Mouse (Mus musculus) neural tube, embryonic 11.5 days (tissue): ENCODE results near the gene Hsd17b3. TPM values are rescaled to one million over a fixed set of nuclear protein-coding genes. Genes with fewer than 3 reads are reported as not detected.

Experiments
- ATAC-seq: fragments of 200-750 bp; cut with Nextera tagmentation; 2 replicates; pipeline ENCODE4 v1.8.0; 2017; ENCODE audit warnings: moderate number of reproducible peaks, mild to moderate bottlenecking, moderate TSS enrichment, moderate library complexity; ENCODE audit not compliant: insufficient read depth, low FRiP score, low TSS enrichment
- DNase-seq: peaks from one replicate; pipeline ENCODE4 v3.0.0-alpha.2; 2015; ENCODE audit warnings: low spot score
- H3K27ac ChIP-seq: fragments of 300-500 bp; sonication (generic); 2 replicates; pipeline ENCODE4 v1.5.1; 2014; ENCODE audit warnings: low read depth, mild to moderate bottlenecking, low read length
- H3K27me3 ChIP-seq: fragments of 300-500 bp; sonication (generic); 2 replicates; pipeline ENCODE4 v1.6.1; 2014; ENCODE audit warnings: mild to moderate bottlenecking, low read length, mixed read lengths; ENCODE audit not compliant: control insufficient read depth, insufficient read depth
- H3K36me3 ChIP-seq: fragments of 300-500 bp; sonication (generic); 2 replicates; pipeline ENCODE4 v1.6.1; 2014; ENCODE audit warnings: mild to moderate bottlenecking, low read length, moderate library complexity, mixed read lengths; ENCODE audit not compliant: control insufficient read depth, insufficient read depth
- H3K4me1 ChIP-seq: fragments of 300-500 bp; sonication (generic); 2 replicates; pipeline ENCODE4 v1.6.1; 2014; ENCODE audit warnings: low read length, mixed read lengths; ENCODE audit not compliant: control insufficient read depth, insufficient read depth
- H3K4me2 ChIP-seq: fragments of 300-500 bp; sonication (generic); 2 replicates; pipeline ENCODE4 v1.6.1; 2014; ENCODE audit warnings: low read depth, mild to moderate bottlenecking, moderate library complexity
- H3K4me3 ChIP-seq: fragments of 300-500 bp; sonication (generic); 2 replicates; pipeline ENCODE4 v1.5.1; 2014; ENCODE audit warnings: low read depth, low read length
- H3K9ac ChIP-seq: fragments of 300-500 bp; sonication (generic); 2 replicates; pipeline ENCODE4 v1.6.1; 2014; ENCODE audit warnings: mild to moderate bottlenecking, low read length
- H3K9me3 ChIP-seq: fragments of 300-500 bp; sonication (generic); 2 replicates; pipeline ENCODE4 v1.6.1; 2016; ENCODE audit warnings: low read length; ENCODE audit not compliant: control insufficient read depth
- WGBS: fragments of 180-500 bp; shearing (Covaris S2); extraction: QIAGEN DNeasy Blood & Tissue Kit; methylation state at CpG from one replicate; pipeline ENCODE4 v1.1.7; 2014; 5-methylcytosine and 5-hydroxymethylcytosine counted together
- polyA plus RNA-seq: library from polyadenylated mRNA; unstranded; fragments of >200 nt; fragmentation: Nextera tagmentation; extraction: Ambion mirVana; gene quantifications from 2 replicates; pipeline ENCODE4 v1.2.1, GENCODE M21; 2014

Hsd17b3 gene
- polyA plus RNA-seq = not detected in 2 replicates

DNA sequence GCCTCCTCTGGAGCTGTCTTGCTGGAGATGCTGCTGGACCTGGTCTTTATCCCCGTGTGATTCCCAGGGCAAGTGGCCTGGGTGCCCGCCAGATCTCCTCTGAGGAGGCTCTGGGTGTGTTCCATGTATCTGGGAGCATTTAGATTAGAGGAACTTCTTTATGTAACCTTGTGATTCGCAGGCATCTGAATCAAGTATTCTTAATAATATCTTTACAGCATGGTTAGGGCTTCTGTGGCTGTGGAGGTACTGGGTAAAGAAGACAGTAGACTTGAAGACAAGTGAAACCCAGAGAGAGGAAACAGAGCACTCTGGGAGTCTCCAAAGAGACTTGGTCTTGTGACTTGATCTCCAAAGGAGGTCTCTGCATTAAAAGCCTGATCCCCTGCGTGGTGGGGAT, at the start of gene Hsd17b3:
Hsd17b3 (minus strand) TSS at position 101 of the 400 bp plus-strand sequence.
- Histone ChIP-seq H3K4me2 (no peak within 1 kb of the TSS), H3K4me1 (no peaks in the 10 kb centered on the region), H3K27ac (no peak within 1 kb of the TSS), H3K9me3 (no peaks in the 10 kb centered on the region), H3K36me3 (no peaks in the 10 kb centered on the region), H3K4me3 (no peak within 1 kb of the TSS), H3K9ac (no peak within 1 kb of the TSS), H3K27me3 (no peaks in the 10 kb centered on the region)
- 80% methylated on average over 4 of the region's 4 CpGs for WGBS
- no peak for DNase-seq
- no peak for ATAC-seq

- peak overlapping the region; percentile 70 for H3K4me2 ChIP-seq
- no peak; the same call in 1 of the 2 replicates for ATAC-seq
- H3K4me1 ChIP-seq = no peaks in the 10 kb centered on the region
- peak overlapping the region; percentile 55 for H3K4me3 ChIP-seq
- no peaks in the 10 kb centered on the region for H3K36me3 ChIP-seq
- 43% methylated on average over 15 of the region's 15 CpGs for WGBS
- no peaks in the 10 kb centered on the region for H3K27me3 ChIP-seq
- peak overlapping the region; percentile 57 for H3K9ac ChIP-seq
- no peak overlapping the region for H3K27ac ChIP-seq
- peak; percentile 42 for DNase-seq
- H3K9me3 ChIP-seq = no peaks in the 10 kb centered on the region
These were observed 40.8 kb upstream of the Hsd17b3 start for GRCm38 (mm10) chr13:64129616-64130375.

DNA sequence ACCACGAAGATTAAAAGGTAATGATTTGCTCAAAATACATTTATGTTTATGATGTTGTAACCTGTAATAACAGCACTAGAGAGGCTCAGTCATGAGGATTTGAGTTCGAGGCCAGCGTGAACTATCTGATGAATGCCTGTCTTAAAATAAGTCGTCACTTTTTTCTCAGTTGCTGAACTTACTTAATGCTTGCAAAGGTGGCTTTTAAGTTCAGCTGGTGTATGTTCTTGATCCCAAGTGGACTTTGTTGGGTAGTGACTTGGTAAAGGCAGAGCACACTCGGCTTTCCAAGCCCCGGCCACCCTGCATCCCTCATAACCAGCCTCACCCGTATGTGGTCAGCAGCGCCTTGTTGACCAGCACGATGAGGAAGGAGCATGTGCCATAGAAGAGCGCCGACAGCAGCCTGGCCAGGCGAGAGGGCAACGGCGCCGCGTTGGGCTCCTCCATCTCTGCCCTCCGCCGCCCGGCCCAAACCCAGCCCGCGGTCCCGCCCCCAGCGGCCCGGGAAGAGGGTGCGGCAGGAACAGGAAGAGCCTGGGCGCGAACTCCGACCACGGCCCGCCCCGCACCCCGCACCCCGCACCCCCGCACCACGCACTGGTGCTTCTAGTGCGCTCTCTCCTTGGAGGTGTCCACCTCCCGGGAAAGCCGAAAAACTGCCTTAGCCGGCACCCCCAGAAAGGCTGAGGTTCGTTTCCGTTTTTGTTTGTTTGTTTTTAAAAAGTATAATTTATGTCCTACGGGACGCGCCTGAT, 40.0 kb upstream of the Hsd17b3 start, which contains the start of gene Slc35d2:
Slc35d2 (minus strand) TSS at position 511 of the 758 bp plus-strand sequence.
- 10% methylated on average over 44 of the region's 44 CpGs for WGBS
- Histone ChIP-seq H3K4me1 (no peaks in the 10 kb centered on the region), H3K36me3 (no peaks in the 10 kb centered on the region), H3K27ac (no peak within 1 kb of the TSS), H3K4me3 (peak within 1 kb of the TSS; percentile 55), H3K9ac (peak within 1 kb of the TSS; percentile 57), H3K4me2 (peak within 1 kb of the TSS; percentile 70), H3K9me3 (no peaks in the 10 kb centered on the region), H3K27me3 (no peaks in the 10 kb centered on the region)
- DNase-seq (peak; percentile 50), ATAC-seq (peak; percentile 69)

DNA sequence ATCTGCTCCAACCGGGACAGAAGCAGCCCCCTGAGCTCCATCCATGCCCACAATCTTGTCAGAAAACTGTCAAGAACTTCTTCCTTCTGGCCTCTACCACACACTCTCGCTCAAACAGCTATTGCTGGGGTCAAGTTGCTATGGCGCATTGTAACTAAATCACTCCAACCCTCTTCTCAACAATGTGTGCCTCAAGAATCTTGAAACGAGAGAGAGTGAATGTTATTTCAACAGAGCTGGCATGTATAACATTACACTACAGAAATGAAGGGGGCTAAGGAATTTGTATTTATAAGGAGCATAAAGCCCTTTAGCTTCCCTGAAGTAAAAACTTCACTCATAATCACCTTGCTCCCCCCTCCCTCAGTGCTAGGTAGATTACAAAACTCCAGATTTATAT, 37.3 kb upstream of the Hsd17b3 start:
- H3K4me1 ChIP-seq = no peaks in the 10 kb centered on the region
- ATAC-seq (no peak), DNase-seq (no peak)
- no peaks in the 10 kb centered on the region for H3K27me3 ChIP-seq
- no peak overlapping the region for H3K27ac ChIP-seq
- 66% methylated on average over 4 of the region's 4 CpGs for WGBS
- H3K36me3 ChIP-seq = no peaks in the 10 kb centered on the region
- H3K9me3 ChIP-seq = no peaks in the 10 kb centered on the region
- no peak overlapping the region for H3K4me3 ChIP-seq
- no peak overlapping the region for H3K9ac ChIP-seq
- H3K4me2 ChIP-seq = no peak overlapping the region

DNA sequence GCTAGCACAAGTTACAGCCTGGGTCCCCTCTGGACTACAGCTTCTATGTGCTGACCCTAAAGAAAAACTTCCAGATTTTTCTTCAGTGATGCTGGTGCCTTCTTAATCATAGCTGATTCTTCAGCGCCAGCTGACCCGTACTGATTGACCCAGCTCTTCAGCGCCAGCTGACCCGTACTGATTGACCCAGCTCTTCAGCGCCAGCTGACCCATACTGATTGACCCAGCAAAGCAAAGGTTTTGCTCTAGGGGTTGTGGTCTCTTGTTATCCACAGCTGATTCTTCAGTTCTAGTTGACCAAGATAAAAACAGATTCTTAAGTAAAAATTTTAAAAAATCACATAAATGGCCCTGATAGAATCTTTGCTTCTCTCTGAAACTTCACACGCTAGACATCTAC, 35.9 kb upstream of the Hsd17b3 start:
- H3K4me2 ChIP-seq = no peak overlapping the region
- ATAC-seq = no peak
- 91% methylated on average over 6 of the region's 6 CpGs for WGBS
- H3K27me3 ChIP-seq = no peaks in the 10 kb centered on the region
- DNase-seq = no peak
- H3K4me3 ChIP-seq = no peak overlapping the region
- no peak overlapping the region for H3K27ac ChIP-seq
- H3K36me3 ChIP-seq = no peaks in the 10 kb centered on the region
- H3K4me1 ChIP-seq = no peaks in the 10 kb centered on the region
- H3K9ac ChIP-seq = no peak overlapping the region
- H3K9me3 ChIP-seq = no peaks in the 10 kb centered on the region

- Histone ChIP-seq H3K9ac (no peak overlapping the region), H3K4me3 (no peak overlapping the region), H3K4me2 (no peak overlapping the region), H3K36me3 (no peaks in the 10 kb centered on the region), H3K27ac (no peak overlapping the region), H3K9me3 (no peaks in the 10 kb centered on the region), H3K27me3 (no peaks in the 10 kb centered on the region), H3K4me1 (no peaks in the 10 kb centered on the region)
- DNase-seq (no peak), ATAC-seq (no peak)
- 30% methylated on average over 6 of the region's 6 CpGs for WGBS
These were observed 34.6 kb upstream of the Hsd17b3 start for GRCm38 (mm10) chr13:64123491-64124188.

DNA sequence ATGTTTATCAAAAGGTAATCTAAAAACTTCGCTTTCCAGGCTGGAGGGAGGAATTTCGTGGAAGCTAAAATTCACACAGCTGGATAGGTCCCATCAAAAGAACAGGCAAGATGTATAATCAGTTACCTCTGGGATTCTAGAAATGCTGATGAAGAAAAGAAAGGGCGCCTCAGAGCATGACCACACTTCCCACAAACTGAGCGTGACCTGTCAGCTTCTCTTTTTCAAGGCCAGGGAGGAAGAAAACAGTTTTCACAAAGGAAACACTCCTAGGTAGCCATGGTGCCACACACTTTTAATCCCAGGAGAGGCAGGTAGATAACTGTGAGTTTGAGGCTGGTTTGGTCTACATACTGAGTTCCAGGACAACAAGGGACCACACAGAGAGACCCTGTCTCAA, 31.7 kb upstream of the Hsd17b3 start:
- Histone ChIP-seq H3K36me3 (no peaks in the 10 kb centered on the region), H3K4me1 (no peaks in the 10 kb centered on the region), H3K4me3 (no peak overlapping the region), H3K4me2 (no peak overlapping the region), H3K9me3 (no peaks in the 10 kb centered on the region), H3K9ac (no peak overlapping the region), H3K27me3 (no peaks in the 10 kb centered on the region), H3K27ac (no peak overlapping the region)
- no peak for DNase-seq
- no peak for ATAC-seq
- 58% methylated on average over 4 of the region's 4 CpGs for WGBS

DNA sequence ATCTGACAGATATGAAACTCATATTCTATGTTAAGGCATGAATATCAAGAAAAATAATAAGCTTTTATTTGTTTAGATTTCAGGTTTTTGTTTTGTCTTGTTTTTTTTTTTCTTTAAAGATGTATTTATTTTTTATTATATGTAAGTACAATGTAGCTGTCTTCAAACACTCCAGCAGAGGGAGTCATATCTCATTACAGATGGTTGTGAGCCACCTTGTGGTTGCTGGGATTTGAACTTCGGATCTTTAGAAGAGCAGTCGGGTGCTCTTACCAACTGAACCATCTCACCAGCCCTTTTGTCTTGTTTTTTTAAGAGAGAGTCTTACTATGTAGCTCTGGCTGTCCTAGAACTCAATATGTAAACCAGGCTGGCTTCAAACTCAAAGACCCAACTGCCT, 28.4 kb upstream of the Hsd17b3 start:
- H3K9ac ChIP-seq = no peak overlapping the region
- H3K36me3 ChIP-seq = no peaks in the 10 kb centered on the region
- H3K27ac ChIP-seq = no peak overlapping the region
- 49% methylated on average over 2 of the region's 2 CpGs for WGBS
- H3K9me3 ChIP-seq = no peaks in the 10 kb centered on the region
- DNase-seq (no peak), ATAC-seq (no peak)
- no peak overlapping the region for H3K4me3 ChIP-seq
- no peaks in the 10 kb centered on the region for H3K4me1 ChIP-seq
- no peaks in the 10 kb centered on the region for H3K27me3 ChIP-seq
- no peak overlapping the region for H3K4me2 ChIP-seq
